Mouse (Mus musculus) myocyte (in vitro differentiated cells): ENCODE results near the gene Scamp3.

ENCODE experiments used
- MYOD1 ChIP-seq, 3 experiments: IDR thresholded peaks; one replicate each; pipeline ENCODE4 v1.6.1; 2011; ENCODE audit warnings: control low read depth in 2 of 3, low read depth in 2 of 3, mild to moderate bottlenecking in 2 of 3, moderate library complexity in 1 of 3; ENCODE audit not compliant: insufficient read length in 2 of 3, control insufficient read depth in 1 of 3
- MYOG ChIP-seq, 3 experiments: IDR thresholded peaks; one replicate each; pipeline ENCODE4 v1.6.1; 2011; ENCODE audit warnings: control low read depth in 2 of 3, low read depth in 2 of 3, mild to moderate bottlenecking in 2 of 3; ENCODE audit not compliant: insufficient read length in 2 of 3, control insufficient read depth in 1 of 3, insufficient read depth in 1 of 3
- POLR2A ChIP-seq: IDR thresholded peaks from one replicate; pipeline ENCODE4 v1.6.1; 2011; ENCODE audit warnings: low read depth, mild to moderate bottlenecking, control low read depth, moderate library complexity; ENCODE audit not compliant: insufficient read length
- TCF3 ChIP-seq: IDR thresholded peaks from one replicate; pipeline ENCODE4 v1.6.1; 2011; ENCODE audit warnings: low read depth, control low read depth; ENCODE audit not compliant: insufficient read length

- TF ChIP-seq POLR2A: no peak
- TF ChIP-seq TCF3: no peak
- no peak for TF ChIP-seq MYOG (IDR thresholded peaks at IDR 0.05; ENCODE audit: control insufficient read depth in 1 of 3, insufficient read depth in 1 of 3, insufficient read length in 2 of 3, low read depth in 2 of 3)
- TF ChIP-seq MYOD1 (IDR thresholded peaks at IDR 0.05; ENCODE audit: control insufficient read depth in 1 of 3, insufficient read length in 2 of 3, low read depth in 2 of 3): no peak
Measured at GRCm38 (mm10) chr3:89152084-89152835, 25.0 kb upstream of the Scamp3 start.
